Mouse (Mus musculus): ENCODE data around the gene Dpf3.

GRCm38 (mm10) chr12:83271215-83271614 is 216.3 kb downstream of the Dpf3 start:
- TF ChIP-seq CTCF (IDR thresholded peaks at IDR 0.05; ENCODE audit: extremely low read depth, insufficient read depth, low read length): no peak
- no peak for TF ChIP-seq POLR2A (IDR thresholded peaks at IDR 0.05; ENCODE audit: extremely low read depth, insufficient read depth, low read length)
